Mouse (Mus musculus) neural tube, embryonic 14.5 days (tissue): Measurements from ENCODE around the gene Muc5b. TPM values are rescaled to one million over a fixed set of nuclear protein-coding genes. Genes with fewer than 3 reads are reported as not detected.

ENCODE experiments used
- ATAC-seq: fragments of 200-750 bp; cut with Nextera tagmentation; 2 replicates; pipeline ENCODE4 v1.8.0; 2017; ENCODE audit warnings: low read depth, mild to moderate bottlenecking, moderate TSS enrichment, moderate library complexity
- H3K27ac ChIP-seq: fragments of 300-500 bp; sonication (generic); 2 replicates; pipeline ENCODE4 v1.5.1; 2014; ENCODE audit warnings: low read depth, mild to moderate bottlenecking, control low read depth, low read length, moderate library complexity, mixed read lengths
- H3K27me3 ChIP-seq: fragments of 300-500 bp; sonication (generic); 2 replicates; pipeline ENCODE4 v1.6.1; 2014; ENCODE audit warnings: low read length; ENCODE audit not compliant: control insufficient read depth, insufficient read depth
- H3K36me3 ChIP-seq: fragments of 300-500 bp; sonication (generic); 2 replicates; pipeline ENCODE4 v1.6.1; 2014; ENCODE audit warnings: low read length, mixed read lengths; ENCODE audit not compliant: control insufficient read depth, insufficient read depth
- H3K4me1 ChIP-seq: fragments of 300-500 bp; sonication (generic); 2 replicates; pipeline ENCODE4 v1.6.1; 2014; ENCODE audit warnings: low read length; ENCODE audit not compliant: control insufficient read depth, insufficient read depth
- H3K4me2 ChIP-seq: fragments of 300-500 bp; sonication (generic); 2 replicates; pipeline ENCODE4 v1.6.1; 2014; ENCODE audit warnings: mild to moderate bottlenecking, low read depth, low read length, control low read depth
- H3K4me3 ChIP-seq: fragments of 300-500 bp; sonication (generic); 2 replicates; pipeline ENCODE4 v1.5.1; 2014; ENCODE audit warnings: low read depth, low read length, control low read depth, mixed read lengths
- H3K9ac ChIP-seq: fragments of 300-500 bp; sonication (generic); replicated peaks from 2 replicates; pipeline ENCODE4 v1.6.1; 2014; ENCODE audit warnings: low read depth, mild to moderate bottlenecking, control low read depth, low read length, mixed read lengths
- H3K9me3 ChIP-seq: fragments of 300-500 bp; sonication (generic); 2 replicates; pipeline ENCODE4 v1.6.1; 2016; ENCODE audit warnings: low read length; ENCODE audit not compliant: control insufficient read depth
- WGBS: fragments of 180-500 bp; shearing (Covaris S2); extraction: QIAGEN DNeasy Blood & Tissue Kit; methylation state at CpG from one replicate; pipeline ENCODE4 v1.1.7; 2014; 5-methylcytosine and 5-hydroxymethylcytosine counted together
- polyA plus RNA-seq: library from polyadenylated mRNA; unstranded; fragments of >200 nt; fragmentation: Nextera tagmentation; extraction: Ambion mirVana; gene quantifications from 2 replicates; pipeline ENCODE4 v1.2.1, GENCODE M21; 2014

Muc5b gene
- polyA plus RNA-seq, 1 experiment from 2014 or later = 0.05 TPM

GRCm38 (mm10) chr7:141918407-141918806 lies 79.5 kb downstream of the Muc5b start, which contains the start of gene Tollip:
Tollip (minus strand) TSS chr7:141918507.
- 91% methylated on average over 2 of the region's 2 CpGs for WGBS
- H3K4me2 ChIP-seq = no peak within 1 kb of the TSS
- H3K27me3 ChIP-seq = no peaks in the 10 kb centered on the region
- H3K4me3 ChIP-seq = no peak within 1 kb of the TSS
- H3K9ac ChIP-seq = no peak within 1 kb of the TSS
- no peaks in the 10 kb centered on the region for H3K9me3 ChIP-seq
- no peaks in the 10 kb centered on the region for H3K36me3 ChIP-seq
- no peak for ATAC-seq
- no peak within 1 kb of the TSS for H3K27ac ChIP-seq
- H3K4me1 ChIP-seq = no peaks in the 10 kb centered on the region

Other genes with a start within 250 kb of the Muc5b start
- gene Muc6, start 183.8 kb upstream of the Muc5b start, polyA plus RNA-seq = 0.27 and 0.29 TPM in 2 replicates
- 0.45 and 0.86 TPM in 2 replicates for gene Muc2, start 148.7 kb upstream of the Muc5b start, polyA plus RNA-seq
- not detected in 2 replicates for gene Muc5ac, start 50.1 kb upstream of the Muc5b start, polyA plus RNA-seq
- 69.2 and 80.0 TPM in 2 replicates for gene Tollip, start 79.4 kb downstream of the Muc5b start, polyA plus RNA-seq
- gene Brsk2, start 110.7 kb downstream of the Muc5b start, polyA plus RNA-seq = 25.8 and 27.7 TPM in 2 replicates
- gene Mob2, start 222.0 kb downstream of the Muc5b start, polyA plus RNA-seq = 50.5 and 53.5 TPM in 2 replicates